Mouse (Mus musculus): ENCODE measurements around the gene Ptar1. TPM values are rescaled to one million over a fixed set of nuclear protein-coding genes. Genes with fewer than 3 reads are reported as not detected.
"Not testable (repeated sequence)": the region's sequence is repeated elsewhere in the genome, so short reads cannot be mapped to it uniquely, and the experiment has no call there.

Gene Ptar1
- total RNA-seq (2021) = 10 to 100 TPM; 32.6 to 40.2 TPM

GRCm38 (mm10) chr19:23687296-23688021 is at the start of gene Ptar1:
Gene Ptar1 (plus strand): TSS chr19:23687429.
- peak; percentile 88 to 91 for DNase-seq (ENCODE audit: low spot score in 2 of 2)
- intact Hi-C loops (cut with DNase I) = loop anchor here (1.0 kb wide), 1 partner anchor 71 kb away; the partner anchor contains the start of gene Apba1

GRCm38 (mm10) chr19:23643819-23644218 is 43.4 kb upstream of the Ptar1 start:
- no peak for DNase-seq (ENCODE audit: low spot score in 2 of 2)
- intact Hi-C loops (cut with DNase I) = no loop called here

DNA sequence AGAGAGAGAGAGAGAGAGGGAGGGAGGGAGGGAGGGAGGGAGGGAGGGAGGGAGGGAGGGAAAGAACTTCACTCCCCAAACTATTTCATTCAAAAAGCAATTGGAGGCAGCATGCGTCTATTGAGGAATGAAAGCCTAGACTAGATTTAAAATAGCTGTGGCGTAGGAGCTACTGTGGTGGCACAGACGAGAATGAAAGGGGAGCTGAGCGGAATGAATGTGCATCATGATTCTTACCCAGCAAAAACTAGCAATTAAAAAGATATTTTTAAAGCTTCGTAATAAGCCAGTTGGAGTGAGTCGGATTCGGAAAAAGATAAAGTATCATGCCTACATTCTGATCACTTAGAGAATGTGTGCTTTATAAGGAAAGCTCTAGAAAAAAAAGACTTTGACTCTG is 41.9 kb upstream of the Ptar1 start:
- DNase-seq (ENCODE audit: low spot score in 2 of 2) = peak in 1 of 2 experiments; percentile 21
- intact Hi-C loops (cut with DNase I) = loop anchor here (5.0 kb wide), 1 partner anchor 112 kb away; the partner anchor contains the start of gene Apba1

- peak; percentile 32 to 41 for DNase-seq (ENCODE audit: low spot score in 2 of 2)
- intact Hi-C loops (cut with DNase I) = loop anchor here (5.0 kb wide), 1 partner anchor 110 kb away; the partner anchor contains the start of gene Apba1
Observed at GRCm38 (mm10) chr19:23647308-23647707, 39.9 kb upstream of the Ptar1 start.

GRCm38 (mm10) chr19:23652644-23653043 is 34.6 kb upstream of the Ptar1 start, which contains the start of gene 1700028P14Rik:
Gene 1700028P14Rik (minus strand): TSS chr19:23652812.
- intact Hi-C loops (cut with DNase I) = no loop called here

GRCm38 (mm10) chr19:23653154-23653553 is 34.1 kb upstream of the Ptar1 start:
- intact Hi-C loops (cut with DNase I) = no loop called here
- no peak for DNase-seq (ENCODE audit: low spot score in 2 of 2)

More at GRCm38 (mm10) chr19:23652644-23653043, 34.6 kb upstream of the Ptar1 start, which contains the start of gene 1700028P14Rik:
- DNase-seq (ENCODE audit: low spot score in 2 of 2) = peak; percentile 23 to 31

DNA sequence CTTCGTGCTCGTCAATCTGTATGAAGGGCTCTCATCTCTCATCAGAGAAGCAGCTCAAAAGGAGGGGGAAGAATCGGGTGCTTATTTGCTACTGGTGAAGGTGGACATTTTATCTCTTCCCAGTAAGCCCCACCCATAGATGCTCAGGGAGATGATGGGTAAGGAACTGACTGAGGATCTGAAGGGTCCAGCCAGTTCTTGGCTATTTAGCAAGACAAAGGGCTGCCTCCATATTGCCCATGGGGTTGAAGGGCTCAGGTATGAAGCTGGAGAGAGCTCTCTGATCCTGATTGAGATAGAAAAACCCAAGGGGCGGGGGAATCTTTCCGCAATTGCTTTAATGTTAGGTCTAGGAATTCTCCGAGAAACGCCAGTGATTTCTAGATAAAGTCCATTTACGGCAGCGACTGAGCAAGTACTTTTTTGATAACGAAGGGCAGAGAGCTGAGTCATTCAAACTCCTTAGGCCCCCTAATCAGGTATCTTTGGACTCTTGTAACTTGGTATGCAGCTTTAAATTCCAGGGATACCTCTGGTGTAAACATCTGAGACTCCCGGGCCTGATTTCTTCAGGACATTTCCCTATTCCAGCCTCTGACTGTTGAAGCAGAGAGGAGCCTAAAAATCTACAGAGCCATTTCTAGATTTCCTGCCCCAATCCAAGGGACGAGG is 29.8 kb upstream of the Ptar1 start:
- DNase-seq (ENCODE audit: low spot score in 2 of 2) = no peak
- intact Hi-C loops (cut with DNase I) = no loop called here

- intact Hi-C loops (cut with DNase I) = no loop called here
- DNase-seq (ENCODE audit: low spot score in 2 of 2) = no peak
Observed at GRCm38 (mm10) chr19:23658350-23658749, 28.9 kb upstream of the Ptar1 start.

DNA sequence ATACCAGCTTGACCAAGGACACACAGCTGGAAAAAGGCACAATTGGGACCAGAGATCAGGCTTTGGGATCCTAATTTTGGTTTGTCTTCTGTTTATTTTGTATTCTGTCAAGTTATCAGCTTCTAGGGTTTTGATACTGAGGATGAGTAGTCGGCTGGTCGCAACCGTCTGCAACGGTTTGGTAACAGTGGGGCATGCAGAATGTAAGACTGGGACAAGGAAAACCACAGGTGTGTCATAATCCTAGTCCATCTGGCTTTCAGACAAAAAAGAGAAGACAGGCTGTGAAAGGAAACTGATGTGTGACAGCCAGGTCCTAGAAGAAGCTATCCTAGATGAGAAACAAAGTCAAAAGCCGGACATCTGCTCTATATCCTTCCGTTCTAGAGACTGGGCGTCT is 23.1 kb upstream of the Ptar1 start:
- no peak for DNase-seq (ENCODE audit: low spot score in 2 of 2)
- intact Hi-C loops (cut with DNase I) = no loop called here

GRCm38 (mm10) chr19:23668142-23668655 is 19.0 kb upstream of the Ptar1 start:
- intact Hi-C loops (cut with DNase I) = no loop called here
- DNase-seq (ENCODE audit: low spot score in 2 of 2) = no peak

DNA sequence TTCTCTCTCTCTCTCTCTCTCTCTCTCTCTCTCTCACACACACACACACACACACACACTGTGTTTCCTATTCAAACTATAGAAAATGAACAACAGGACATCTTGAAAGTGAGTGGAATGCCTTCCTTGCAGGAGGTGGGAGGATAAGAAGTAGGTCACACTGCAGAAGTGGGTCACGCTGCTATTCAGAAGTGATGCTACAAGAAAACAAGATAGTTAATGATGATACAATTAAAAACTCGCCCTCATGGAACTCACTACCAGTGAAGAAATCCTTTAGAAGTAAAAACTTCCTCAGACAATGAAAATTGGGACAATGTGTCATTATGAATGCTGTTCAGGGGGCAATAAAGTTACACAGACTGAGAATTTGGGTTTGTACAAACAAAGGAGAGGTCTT is 14.2 kb upstream of the Ptar1 start:
- intact Hi-C loops (cut with DNase I) = no loop called here
- DNase-seq (ENCODE audit: low spot score in 2 of 2) = no peak

DNA sequence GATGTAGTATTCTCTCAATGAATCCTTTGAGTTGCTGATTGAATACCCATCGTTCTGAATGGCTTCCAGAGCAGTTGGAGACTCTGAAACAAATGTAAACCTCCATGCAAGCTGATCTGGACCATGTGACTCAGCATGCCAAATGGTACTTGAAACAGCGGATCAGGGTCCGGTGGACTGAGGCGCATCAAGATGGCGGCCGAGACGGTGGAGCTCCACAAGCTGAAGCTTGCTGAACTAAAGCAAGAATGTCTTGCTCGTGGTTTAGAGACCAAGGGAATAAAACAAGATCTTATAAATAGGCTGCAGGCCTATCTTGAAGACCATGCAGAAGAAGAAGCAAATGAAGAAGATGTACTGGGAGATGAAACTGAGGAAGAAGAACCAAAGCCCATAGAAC is 11.6 kb upstream of the Ptar1 start:
- DNase-seq (ENCODE audit: low spot score in 2 of 2); intact Hi-C loops (cut with DNase I): not testable (repeated sequence)

DNA sequence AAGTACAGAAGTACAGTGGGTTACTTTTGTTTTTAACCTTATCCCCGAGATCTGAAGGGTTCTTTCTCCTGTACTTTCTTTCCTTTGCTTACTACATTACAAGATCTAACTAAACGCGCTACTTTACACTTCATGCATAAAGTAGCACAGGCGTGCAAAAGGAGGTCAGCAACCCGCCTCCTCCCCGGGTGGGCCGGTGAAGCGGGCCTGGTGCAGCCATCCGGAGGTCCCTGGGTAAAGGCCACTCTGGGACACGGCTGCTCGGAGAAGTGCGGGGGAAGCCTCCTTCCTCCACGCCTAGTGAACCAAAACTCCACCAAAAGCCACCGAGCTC is 300 bp upstream of the Ptar1 start:
- intact Hi-C loops (cut with DNase I) = loop anchor here (1.0 kb wide), 1 partner anchor 71 kb away; the partner anchor contains the start of gene Apba1
- DNase-seq (ENCODE audit: low spot score in 2 of 2) = no peak

GRCm38 (mm10) chr19:23688421-23688946 is 1.3 kb downstream of the Ptar1 start:
- no peak for DNase-seq (ENCODE audit: low spot score in 2 of 2)
- intact Hi-C loops (cut with DNase I) = no loop called here

DNA sequence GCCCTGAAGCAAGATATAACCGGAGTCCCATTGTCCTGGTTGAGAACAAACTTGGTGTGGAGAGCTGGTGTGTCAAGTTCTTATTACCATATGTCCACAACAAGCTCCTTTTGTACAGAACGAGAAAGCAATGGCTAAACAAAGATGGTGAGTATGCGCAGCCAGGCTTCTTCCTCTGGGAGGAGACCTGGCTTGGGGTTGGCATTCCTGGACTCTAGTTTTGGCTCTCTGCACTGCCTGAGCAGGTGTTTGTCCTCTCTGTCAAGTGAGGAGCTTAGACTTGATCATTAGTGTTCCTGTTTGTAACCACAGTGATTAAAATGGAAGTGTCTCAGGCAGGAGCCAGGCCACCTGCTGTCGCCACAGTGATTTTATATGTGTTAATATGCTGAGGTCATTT is 7.1 kb downstream of the Ptar1 start:
- DNase-seq (ENCODE audit: low spot score in 2 of 2) = no peak
- intact Hi-C loops (cut with DNase I) = no loop called here

DNA sequence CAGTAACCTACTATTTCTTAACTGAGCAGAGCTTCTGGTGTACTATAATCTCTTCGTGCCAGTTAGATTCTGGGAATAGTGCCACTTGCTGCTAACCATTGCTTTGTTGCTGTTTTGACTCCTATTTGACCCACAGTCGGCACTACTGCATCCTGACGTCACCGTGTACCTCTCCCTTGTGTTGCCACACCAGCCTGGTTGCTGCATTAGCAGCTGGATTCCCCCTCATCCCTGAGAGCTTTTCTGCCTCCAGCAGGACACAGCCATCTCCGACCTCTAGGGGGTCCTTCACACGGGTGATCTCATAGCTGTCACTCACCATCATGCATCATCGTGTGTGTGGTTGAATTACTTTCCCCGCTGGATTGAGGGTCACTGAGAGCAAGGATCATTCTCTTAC is 10.6 kb downstream of the Ptar1 start:
- intact Hi-C loops (cut with DNase I) = no loop called here
- no peak for DNase-seq (ENCODE audit: low spot score in 2 of 2)

GRCm38 (mm10) chr19:23698366-23698765 is 11.1 kb downstream of the Ptar1 start:
- no peak for DNase-seq (ENCODE audit: low spot score in 2 of 2)
- intact Hi-C loops (cut with DNase I) = no loop called here

DNA sequence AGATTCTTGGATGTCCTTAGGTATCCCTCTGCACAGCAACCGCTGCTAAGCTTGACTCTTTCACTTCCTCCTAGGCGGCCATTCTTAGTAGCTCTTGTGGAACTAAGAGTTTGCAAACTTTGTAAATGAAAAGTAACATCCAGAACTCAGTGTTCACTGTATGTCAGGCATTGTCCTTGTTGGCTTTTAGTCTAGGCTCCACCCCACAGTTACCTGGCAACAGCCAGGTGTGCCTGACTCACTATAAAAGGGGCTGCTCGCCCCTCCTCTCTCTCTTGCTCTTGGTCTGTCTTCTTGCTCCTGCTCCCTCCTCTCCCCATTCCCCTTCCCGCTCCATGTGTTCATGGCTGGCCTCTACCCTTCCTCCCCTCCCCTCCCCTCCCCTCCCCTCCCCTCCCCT is 11.9 kb downstream of the Ptar1 start:
- DNase-seq (ENCODE audit: low spot score in 2 of 2) = no peak
- intact Hi-C loops (cut with DNase I) = no loop called here

- DNase-seq (ENCODE audit: low spot score in 2 of 2) = no peak
- intact Hi-C loops (cut with DNase I) = no loop called here
Observed at GRCm38 (mm10) chr19:23702896-23703295, 15.7 kb downstream of the Ptar1 start.

DNA sequence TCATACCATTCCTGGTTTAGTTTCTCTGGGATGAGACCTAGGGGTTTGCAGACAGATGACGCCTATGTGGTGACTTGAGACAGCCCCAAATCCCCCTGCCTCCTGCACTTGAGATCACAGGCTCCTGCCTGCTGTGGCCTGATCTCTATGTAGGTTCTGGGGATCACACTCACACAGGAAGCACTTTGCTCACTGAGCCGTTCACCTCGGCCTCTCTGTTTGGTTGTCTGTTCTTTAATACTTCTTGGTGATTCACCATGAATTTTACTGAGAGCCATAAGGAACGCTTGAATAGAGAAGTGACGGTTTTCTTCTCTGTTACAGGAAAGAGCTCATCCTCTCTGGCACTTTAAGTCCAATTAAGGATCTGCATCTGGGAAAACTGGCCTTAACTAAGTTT is 18.2 kb downstream of the Ptar1 start:
- intact Hi-C loops (cut with DNase I) = no loop called here
- no peak for DNase-seq (ENCODE audit: low spot score in 2 of 2)
